In genomic region chr10:9596228-9596627, GRCm38 (mm10) we compare ENCODE assay signal across 17 mouse cellular contexts.
"Had no signal": no experiment of that assay in that cellular context is flagged by ENCODE, and none has a peak within 500 bp of the region (broad histone marks: within the 10 kb centered on the region; RNA-seq: fewer than 3 reads in every experiment).

No protein-coding gene starts in this region.

- H3K9ac ChIP-seq: limb, embryonic 12.5 days; limb, embryonic 15.5 days; liver, embryonic 14.5 days; liver, postnatal 0 days; lung, embryonic 14.5 days; midbrain, embryonic 12.5 days; midbrain, embryonic 15.5 days; neural tube, embryonic 12.5 days; neural tube, embryonic 15.5 days had no signal

- H3K9me3 ChIP-seq: limb, embryonic 12.5 days; limb, embryonic 15.5 days; midbrain, embryonic 12.5 days; midbrain, embryonic 15.5 days; neural tube, embryonic 12.5 days; neural tube, embryonic 15.5 days had no signal

- H3K4me3 ChIP-seq: limb, embryonic 12.5 days; limb, embryonic 15.5 days; midbrain, embryonic 12.5 days; midbrain, embryonic 15.5 days; neural tube, embryonic 12.5 days; neural tube, embryonic 15.5 days had no signal

- DNase-seq: kidney, postnatal 14 days; kidney, postnatal 4 days; left cerebral cortex, postnatal 4 days; liver, postnatal 0 days; lung, embryonic 14.5 days; thymus, adult 18-20 months; thymus, postnatal 36 days had no signal

- H3K27ac ChIP-seq: limb, embryonic 12.5 days; limb, embryonic 15.5 days; liver, embryonic 14.5 days; macrophage; midbrain, embryonic 12.5 days; midbrain, embryonic 15.5 days; neural tube, embryonic 12.5 days; neural tube, embryonic 15.5 days had no signal

- ATAC-seq: liver, postnatal 0 days; lung, postnatal 0 days; midbrain, embryonic 15.5 days had no signal

- H3K4me2 ChIP-seq: limb, embryonic 12.5 days; limb, embryonic 15.5 days; liver, embryonic 11.5 days; lung, embryonic 14.5 days; midbrain, embryonic 12.5 days; midbrain, embryonic 15.5 days; neural tube, embryonic 12.5 days; neural tube, embryonic 15.5 days had no signal

- H3K4me1 ChIP-seq: limb, embryonic 12.5 days; limb, embryonic 15.5 days; midbrain, embryonic 12.5 days; midbrain, embryonic 15.5 days; neural tube, embryonic 12.5 days; neural tube, embryonic 15.5 days had no signal

- H3K27me3 ChIP-seq: limb, embryonic 12.5 days; limb, embryonic 15.5 days; midbrain, embryonic 12.5 days; midbrain, embryonic 15.5 days; neural tube, embryonic 12.5 days; neural tube, embryonic 15.5 days had no signal

- H3K36me3 ChIP-seq: limb, embryonic 12.5 days; limb, embryonic 15.5 days; midbrain, embryonic 12.5 days; midbrain, embryonic 15.5 days; neural tube, embryonic 12.5 days; neural tube, embryonic 15.5 days had no signal
